Mouse (Mus musculus) C2C12 (cell line): ENCODE measurements around the gene Spaca1. TPM values are rescaled to one million over a fixed set of nuclear protein-coding genes. Genes with fewer than 3 reads are reported as not detected.

Experiments used
- H3K27me3 ChIP-seq: one replicate; pipeline ENCODE4 v1.6.1; 2011; ENCODE audit not compliant: control insufficient read depth, insufficient read depth, insufficient read length
- H3K36me3 ChIP-seq: one replicate; pipeline ENCODE4 v1.6.1; 2011; ENCODE audit not compliant: control insufficient read depth, insufficient read depth
- H3K4me3 ChIP-seq: one replicate; pipeline ENCODE4 v1.5.1; 2011; ENCODE audit warnings: mild to moderate bottlenecking, control low read depth; ENCODE audit not compliant: poor library complexity, insufficient read depth, severe bottlenecking
- H3K79me2 ChIP-seq: one replicate; pipeline ENCODE4 v1.6.1; 2011; ENCODE audit not compliant: control insufficient read depth, insufficient read depth
- H3K79me3 ChIP-seq: one replicate; pipeline ENCODE4 v1.6.1; 2011; ENCODE audit warnings: low read depth, control low read depth
- H3ac ChIP-seq: one replicate; pipeline ENCODE3; 2011; ENCODE audit warnings: low read depth; ENCODE audit not compliant: control insufficient read depth, insufficient read length
- CEBPB ChIP-seq: IDR thresholded peaks from one replicate; pipeline ENCODE4 v1.6.1; 2011; ENCODE audit warnings: low read depth, mild to moderate bottlenecking, control low read depth, moderate library complexity
- CTCF ChIP-seq: IDR thresholded peaks from one replicate; pipeline ENCODE4 v1.5.1; 2011; ENCODE audit not compliant: control insufficient read depth, insufficient read depth, insufficient read length
- FOSL1 ChIP-seq: IDR thresholded peaks from one replicate; pipeline ENCODE4 v1.8.0; 2011; ENCODE audit warnings: mild to moderate bottlenecking, low read length; ENCODE audit not compliant: poor library complexity, insufficient read depth, severe bottlenecking
- MAX ChIP-seq: IDR thresholded peaks from one replicate; pipeline ENCODE4 v1.6.1; 2011; ENCODE audit warnings: mild to moderate bottlenecking, control low read depth
- MYOD1 ChIP-seq: IDR thresholded peaks from one replicate; pipeline ENCODE4 v1.6.1; 2011; ENCODE audit warnings: low read depth; ENCODE audit not compliant: control insufficient read depth, insufficient read length
- MYOG ChIP-seq: IDR thresholded peaks from one replicate; pipeline ENCODE4 v1.6.1; 2011; ENCODE audit not compliant: control insufficient read depth, insufficient read length; ENCODE audit errors: extremely low read depth
- USF1 ChIP-seq: IDR thresholded peaks from one replicate; pipeline ENCODE4 v1.6.1; 2011; ENCODE audit warnings: low read depth, mild to moderate bottlenecking, control low read depth, moderate library complexity
- polyA plus RNA-seq: library from polyadenylated mRNA; unstranded; fragments of >200 nt; fragmentation: generic; extraction: Trizol; gene quantifications from one replicate; pipeline ENCODE4 v1.2.1, GENCODE M21; 2012; ENCODE audit warnings: missing spikeins

Spaca1 gene
- polyA plus RNA-seq, 1 experiment: not detected

DNA sequence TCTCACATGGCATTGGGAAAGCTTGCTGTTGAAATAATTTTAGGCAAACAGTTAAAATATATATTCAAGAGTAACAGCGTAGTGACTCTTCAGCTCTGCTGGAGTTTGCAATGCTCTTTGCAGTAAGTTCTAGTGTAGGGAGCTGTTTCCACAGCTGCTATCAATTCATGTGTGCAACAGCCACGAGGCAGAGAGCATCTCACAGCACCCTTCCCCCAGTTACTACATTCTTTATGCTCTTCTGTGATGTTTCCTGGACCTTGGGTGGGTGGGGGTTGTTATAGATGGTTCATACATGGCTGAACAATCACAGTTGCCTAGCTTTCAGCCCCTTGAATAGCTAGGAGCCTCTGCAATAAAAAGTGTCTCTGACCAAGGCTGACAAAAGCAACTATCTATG lies 28.5 kb downstream of the Spaca1 start:
- H3K79me3 ChIP-seq: no peaks in the 10 kb centered on the region
- H3K79me2 ChIP-seq: no peaks in the 10 kb centered on the region
- TF ChIP-seq CEBPB: no peak
- no peak for TF ChIP-seq CTCF
- TF ChIP-seq MYOG: no peak
- TF ChIP-seq MYOD1: no peak
- TF ChIP-seq FOSL1: no peak
- no peak for TF ChIP-seq MAX
- no peak for TF ChIP-seq USF1
- no peak overlapping the region for H3ac ChIP-seq
- no peaks in the 10 kb centered on the region for H3K36me3 ChIP-seq
- no peaks in the 10 kb centered on the region for H3K27me3 ChIP-seq
- no peak overlapping the region for H3K4me3 ChIP-seq

DNA sequence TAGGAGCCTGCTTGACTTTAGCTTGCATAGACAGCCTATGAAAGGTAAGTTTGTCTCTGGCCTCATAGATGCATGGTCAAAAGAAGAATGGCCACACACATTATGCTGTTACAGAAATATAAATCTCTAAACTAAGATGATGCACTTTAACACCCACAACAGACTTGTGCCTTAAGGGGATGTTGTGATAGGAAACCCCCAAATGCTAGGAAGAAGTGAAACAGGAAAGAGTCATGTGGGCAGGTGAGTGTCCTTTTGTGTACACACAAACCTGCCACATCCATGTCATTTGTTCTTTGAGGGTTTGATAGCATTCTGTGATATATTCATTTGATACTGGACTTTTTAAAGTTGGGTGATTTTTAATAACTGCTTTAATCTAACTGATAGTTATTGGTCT lies 53.6 kb downstream of the Spaca1 start:
- no peaks in the 10 kb centered on the region for H3K79me3 ChIP-seq
- no peaks in the 10 kb centered on the region for H3K36me3 ChIP-seq
- TF ChIP-seq USF1: no peak
- no peak for TF ChIP-seq MAX
- TF ChIP-seq CEBPB: no peak
- TF ChIP-seq MYOD1: no peak
- TF ChIP-seq FOSL1: no peak
- no peak for TF ChIP-seq MYOG
- TF ChIP-seq CTCF: no peak
- no peak overlapping the region for H3ac ChIP-seq
- H3K4me3 ChIP-seq: no peak overlapping the region
- no peaks in the 10 kb centered on the region for H3K27me3 ChIP-seq
- H3K79me2 ChIP-seq: no peaks in the 10 kb centered on the region

GRCm38 (mm10) chr4:33992687-33993086 lies 57.3 kb downstream of the Spaca1 start:
- no peak overlapping the region for H3ac ChIP-seq
- no peaks in the 10 kb centered on the region for H3K79me2 ChIP-seq
- H3K4me3 ChIP-seq: no peak overlapping the region
- H3K79me3 ChIP-seq: no peaks in the 10 kb centered on the region
- TF ChIP-seq CEBPB (no peak), CTCF (no peak), USF1 (no peak), MYOG (no peak), FOSL1 (no peak), MAX (no peak), MYOD1 (no peak)
- H3K36me3 ChIP-seq: no peaks in the 10 kb centered on the region
- no peaks in the 10 kb centered on the region for H3K27me3 ChIP-seq

DNA sequence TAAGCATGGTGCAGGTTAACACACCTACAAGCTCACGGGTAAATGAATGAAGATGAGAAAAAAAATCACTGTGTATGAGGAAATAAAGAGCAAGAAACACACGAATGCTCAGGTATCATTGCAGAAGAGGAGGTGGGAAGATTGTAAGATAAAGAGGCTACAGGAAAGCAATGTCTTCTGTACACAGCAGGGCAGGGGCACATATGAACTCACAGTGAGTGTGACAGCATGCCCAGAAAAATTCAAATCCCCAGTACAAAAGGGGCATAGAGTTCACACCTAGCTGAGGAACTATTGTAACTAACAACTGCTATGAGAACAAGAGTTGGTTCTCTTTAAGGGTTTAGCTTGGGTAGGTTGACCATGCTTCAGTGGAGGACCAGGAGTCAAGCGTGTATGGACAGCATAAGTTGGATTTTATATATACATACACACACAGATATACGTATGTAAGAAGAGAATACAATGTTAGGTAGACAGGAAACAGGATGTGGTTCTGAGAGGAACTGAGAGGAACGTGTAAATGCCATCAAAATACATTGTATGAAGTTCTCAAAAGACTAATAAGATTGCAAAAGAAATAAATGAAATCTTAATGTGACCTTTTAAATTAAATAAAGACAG lies 61.4 kb downstream of the Spaca1 start:
- H3K36me3 ChIP-seq: no peaks in the 10 kb centered on the region
- no peaks in the 10 kb centered on the region for H3K79me2 ChIP-seq
- TF ChIP-seq MYOG: no peak
- TF ChIP-seq CEBPB: no peak
- no peak for TF ChIP-seq MYOD1
- no peak for TF ChIP-seq FOSL1
- no peak for TF ChIP-seq CTCF
- TF ChIP-seq USF1: no peak
- TF ChIP-seq MAX: no peak
- H3ac ChIP-seq: no peak overlapping the region
- no peak overlapping the region for H3K4me3 ChIP-seq
- no peaks in the 10 kb centered on the region for H3K27me3 ChIP-seq
- no peaks in the 10 kb centered on the region for H3K79me3 ChIP-seq

Other genes starting within 250 kb of the Spaca1 start
- gene Cnr1, start 125.6 kb downstream of the Spaca1 start, polyA plus RNA-seq: 0.39 TPM